Mouse (Mus musculus) lung, postnatal 10 days (tissue): ENCODE data around the gene Trp53.
A peak's percentile ranks its signal among the peaks of the same experiment; 100 is the strongest.
"Not testable (repeated sequence)": the region's sequence is repeated elsewhere in the genome, so short reads cannot be mapped to it uniquely, and the experiment has no call there.

Experiments
- DNase-seq: peaks from one replicate; pipeline ENCODE4 v3.0.0; 2021

Gene Trp53

DNA sequence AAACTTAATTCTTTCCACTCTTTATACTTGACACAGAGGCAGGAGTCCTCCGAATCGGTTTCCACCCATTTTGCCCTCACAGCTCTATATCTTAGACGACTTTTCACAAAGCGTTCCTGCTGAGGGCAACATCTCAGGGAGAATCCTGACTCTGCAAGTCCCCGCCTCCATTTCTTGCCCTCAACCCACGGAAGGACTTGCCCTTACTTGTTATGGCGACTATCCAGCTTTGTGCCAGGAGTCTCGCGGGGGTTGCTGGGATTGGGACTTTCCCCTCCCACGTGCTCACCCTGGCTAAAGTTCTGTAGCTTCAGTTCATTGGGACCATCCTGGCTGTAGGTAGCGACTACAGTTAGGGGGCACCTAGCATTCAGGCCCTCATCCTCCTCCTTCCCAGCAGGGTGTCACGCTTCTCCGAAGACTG, at the start of gene Trp53, which contains the start of gene Wrap53:
Trp53 (plus strand) TSS at position 269 of the 424 bp plus-strand sequence.
Wrap53 (minus strand) TSS at position 165 of the 424 bp plus-strand sequence.
- peak; percentile 97 for DNase-seq

DNA sequence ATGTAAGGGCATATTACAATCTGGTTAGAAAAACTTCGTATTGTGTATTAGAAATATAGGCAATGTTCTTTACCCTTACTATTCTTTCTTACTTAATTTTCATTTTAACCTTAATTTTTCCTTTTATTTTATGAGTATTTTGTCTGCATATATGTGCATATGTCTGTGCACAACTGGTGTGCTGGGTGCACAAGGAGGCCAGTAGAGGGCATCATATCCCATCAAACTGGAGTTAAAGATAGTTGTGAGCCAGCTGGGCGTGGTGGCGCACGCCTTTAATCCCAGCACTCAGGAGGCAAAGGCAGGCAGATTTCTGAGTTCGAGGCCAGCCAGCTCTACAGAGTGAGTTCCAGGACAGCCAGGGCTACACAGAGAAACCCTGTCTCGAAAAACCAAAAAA, 49.4 kb upstream of the Trp53 start:
- DNase-seq = not testable (repeated sequence)

DNA sequence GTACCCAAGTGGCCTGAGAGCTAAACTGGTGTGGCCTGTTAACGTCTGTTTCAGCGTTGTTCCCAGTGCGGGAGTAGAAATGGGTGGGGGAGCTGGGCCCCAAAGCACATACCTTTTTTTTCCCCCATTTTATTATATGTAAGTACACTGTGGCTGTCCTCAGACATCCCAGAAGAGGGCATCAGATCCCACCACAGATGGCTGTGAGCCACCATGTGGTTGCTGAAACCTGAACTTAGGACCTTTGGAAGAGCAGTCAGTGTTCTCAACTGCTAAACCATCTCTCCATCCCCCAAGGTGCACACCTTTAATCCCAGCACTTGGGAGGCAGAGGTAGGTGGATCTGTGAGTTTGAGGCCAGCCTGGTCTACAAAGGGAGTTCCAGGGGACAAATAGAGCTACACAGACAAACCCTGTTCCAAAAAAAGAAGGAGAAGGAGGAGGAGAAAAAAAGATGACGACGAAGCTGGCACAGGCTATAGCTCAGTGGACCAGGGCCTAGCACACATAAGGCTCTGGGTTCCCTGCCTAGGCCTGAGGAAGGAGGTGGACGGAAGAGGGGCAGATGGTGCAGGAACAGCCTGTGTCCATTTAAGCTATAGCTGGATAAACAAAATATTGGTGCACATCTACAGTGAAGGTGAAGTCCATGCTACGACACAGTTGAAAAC, 47.5 kb upstream of the Trp53 start:
- DNase-seq = no peak

DNA sequence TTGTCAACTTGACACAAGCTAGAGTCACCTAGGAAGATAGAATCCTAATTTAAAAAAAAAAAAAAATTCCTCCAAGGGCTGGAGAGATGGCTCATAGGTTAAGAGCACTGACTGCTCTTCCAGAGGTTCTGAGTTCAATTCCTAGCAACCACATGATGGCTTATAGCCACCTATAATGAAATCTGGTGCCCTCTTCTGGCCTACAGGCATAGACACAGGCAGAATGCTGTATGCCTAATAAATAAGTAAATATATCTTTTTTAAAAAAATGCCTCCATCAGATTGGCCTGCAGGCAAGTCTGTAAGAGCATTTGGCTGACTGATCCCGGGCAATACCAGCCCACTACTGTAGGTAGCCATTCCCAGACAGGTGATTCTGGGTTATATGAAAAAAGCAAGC, 45.2 kb upstream of the Trp53 start:
- no peak for DNase-seq

DNA sequence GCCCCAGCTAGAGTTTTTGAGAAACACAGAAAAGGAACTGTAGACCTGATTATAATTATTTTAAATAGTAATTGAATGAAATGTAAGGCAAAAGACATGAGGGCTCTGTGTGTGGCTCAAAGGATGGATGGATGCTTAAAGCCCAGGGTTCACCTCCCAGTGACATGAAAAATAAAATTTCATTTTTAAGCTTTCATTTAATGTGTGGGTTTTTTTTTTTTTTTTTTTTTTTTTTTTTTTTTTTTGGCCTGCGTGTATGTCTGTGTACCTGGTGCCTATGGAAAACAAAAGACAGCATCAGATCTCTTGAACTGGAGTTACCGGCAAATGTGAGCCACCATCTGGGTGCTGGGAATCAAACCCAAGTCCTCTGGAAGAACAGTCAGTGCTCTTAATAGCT, 39.5 kb upstream of the Trp53 start:
- no peak for DNase-seq

DNA sequence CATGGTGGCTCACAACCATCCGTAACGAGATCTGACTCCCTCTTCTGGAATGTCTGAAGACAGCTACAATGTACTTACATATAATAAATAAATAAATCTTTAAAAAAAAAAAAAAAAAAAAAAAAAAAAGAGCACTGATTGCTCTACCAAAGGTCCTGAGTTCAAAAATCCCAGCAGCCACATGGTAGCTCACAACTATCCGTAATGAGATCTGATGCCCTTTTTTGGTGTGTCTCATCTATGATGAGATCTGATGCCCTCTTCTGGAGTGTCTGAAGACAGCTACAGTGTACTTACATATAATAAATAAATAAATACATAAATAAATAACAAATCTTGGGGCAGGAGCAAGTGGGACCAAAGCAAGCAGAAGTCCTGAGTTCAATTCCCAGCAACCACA, 38.4 kb upstream of the Trp53 start:
- not testable (repeated sequence) for DNase-seq

DNA sequence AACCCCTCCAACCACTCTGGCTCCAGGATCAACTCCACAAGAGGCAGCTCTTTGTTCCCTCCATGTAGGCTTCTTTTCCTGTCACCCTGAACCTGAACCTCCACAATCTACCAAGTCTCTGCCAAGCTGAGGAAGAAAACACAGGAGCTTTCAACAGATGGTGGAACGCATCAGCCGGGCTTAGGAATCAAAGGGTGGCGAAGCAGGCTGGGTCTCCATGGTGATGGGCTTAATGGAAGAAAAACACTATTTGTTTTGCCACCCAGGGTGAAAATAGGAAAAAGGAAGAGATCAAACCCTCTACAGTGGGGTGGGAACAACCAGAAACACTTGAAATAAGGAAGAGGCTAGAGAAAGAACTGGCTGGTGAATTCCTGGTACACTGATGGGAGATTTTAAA, 36.6 kb upstream of the Trp53 start:
- no peak for DNase-seq

DNA sequence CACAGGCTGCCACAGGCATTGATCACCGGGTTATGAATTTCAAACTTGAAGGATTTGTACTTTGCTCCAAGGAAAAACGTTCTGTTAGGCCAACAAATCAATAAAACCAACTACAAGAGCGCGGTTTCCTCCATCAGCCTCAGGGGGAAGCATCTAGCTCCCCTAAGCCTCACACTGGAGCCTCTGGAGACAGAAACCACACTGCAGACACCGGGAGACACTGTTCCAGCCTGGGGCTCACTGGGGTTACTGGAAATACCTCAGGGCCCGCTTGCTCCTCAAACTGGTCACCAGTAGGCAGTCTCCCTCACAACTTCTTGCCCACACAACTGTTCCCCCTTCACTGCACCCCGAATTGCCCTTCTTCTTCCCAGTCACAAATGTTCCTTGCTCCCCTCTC, 34.2 kb upstream of the Trp53 start:
- no peak for DNase-seq

DNA sequence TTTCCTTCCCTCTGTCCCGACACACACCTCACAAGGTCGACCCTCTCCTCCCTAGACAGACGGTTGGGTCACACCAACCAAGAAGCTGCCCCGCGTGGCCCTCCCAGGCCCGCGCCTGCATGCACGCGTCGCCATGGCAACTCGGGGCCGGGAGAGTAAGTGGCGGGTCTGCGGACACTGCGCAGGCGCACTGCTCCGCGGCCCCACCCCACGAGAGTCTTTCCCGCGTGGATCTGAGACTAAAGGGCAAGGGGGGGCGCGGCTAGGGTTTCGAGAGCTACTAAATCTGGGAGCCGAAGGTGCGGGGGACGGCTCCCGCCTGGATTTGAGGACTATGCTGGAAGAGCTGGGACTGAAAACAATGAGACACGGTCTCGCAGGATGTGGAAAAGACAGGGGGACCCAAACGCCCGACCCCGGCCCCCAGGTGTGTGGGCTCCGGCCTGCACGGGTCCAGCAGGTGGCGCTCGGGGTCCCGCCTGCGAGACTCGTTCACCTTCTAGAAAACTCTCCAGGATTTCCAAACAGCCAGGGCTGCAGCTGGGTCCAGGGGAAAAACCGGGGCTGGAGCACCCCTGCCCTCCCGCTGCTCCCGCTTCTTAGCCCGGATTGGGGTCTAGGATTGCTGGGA, 33.6 kb upstream of the Trp53 start:
- peak; percentile 88 for DNase-seq

DNA sequence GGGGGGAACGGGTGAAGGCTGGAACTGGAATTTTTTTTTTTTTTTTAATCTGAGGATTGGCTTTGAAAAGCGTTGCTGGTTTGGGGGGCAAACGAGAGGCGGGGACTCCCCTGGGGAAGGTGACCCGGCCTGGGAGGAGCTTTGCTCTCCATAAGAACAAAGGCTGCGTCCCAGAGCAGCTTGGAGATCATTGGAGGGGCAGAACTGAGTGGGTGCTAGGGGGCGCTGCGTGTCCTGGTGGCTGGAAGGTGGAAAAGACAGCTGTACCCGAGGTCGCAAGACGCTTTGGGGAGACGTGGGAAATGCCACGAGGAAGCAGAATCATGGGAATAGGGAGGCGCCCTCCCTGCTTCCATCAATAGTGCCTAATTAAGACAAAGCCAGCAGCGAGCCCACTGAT, 33.1 kb upstream of the Trp53 start:
- DNase-seq = peak; percentile 73

DNA sequence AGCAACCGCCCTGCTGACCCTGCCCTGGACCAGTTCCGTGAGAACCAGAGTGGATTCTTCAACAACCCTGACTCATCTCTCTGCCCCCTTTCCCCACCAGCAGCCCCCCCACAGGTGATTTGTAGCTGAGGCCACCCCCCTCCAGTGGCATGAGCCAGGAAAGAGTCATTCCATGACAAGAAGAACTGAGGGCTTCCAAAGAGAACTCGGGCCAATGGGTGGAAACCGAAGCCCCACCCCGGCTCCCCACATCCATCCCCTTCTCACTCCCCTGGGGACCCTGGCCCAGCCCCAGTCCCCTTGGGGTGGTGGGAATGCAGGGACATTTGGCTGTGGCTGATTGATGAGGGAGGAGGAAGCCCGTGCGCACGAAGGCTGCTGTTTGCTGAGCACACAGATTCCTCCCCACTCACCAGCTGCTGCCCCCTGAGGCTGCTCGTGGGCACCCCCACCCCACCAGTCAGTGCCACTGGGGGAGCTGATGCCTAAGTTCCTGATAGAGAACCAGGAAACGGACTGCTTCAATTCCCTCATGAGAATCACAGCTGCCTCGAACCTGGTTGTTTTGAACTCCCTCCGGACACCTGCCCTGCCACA, 31.0 kb upstream of the Trp53 start, which contains the start of gene Dnah2:
Dnah2 (minus strand) TSS at position 51 of the 597 bp plus-strand sequence.
- no peak for DNase-seq

DNA sequence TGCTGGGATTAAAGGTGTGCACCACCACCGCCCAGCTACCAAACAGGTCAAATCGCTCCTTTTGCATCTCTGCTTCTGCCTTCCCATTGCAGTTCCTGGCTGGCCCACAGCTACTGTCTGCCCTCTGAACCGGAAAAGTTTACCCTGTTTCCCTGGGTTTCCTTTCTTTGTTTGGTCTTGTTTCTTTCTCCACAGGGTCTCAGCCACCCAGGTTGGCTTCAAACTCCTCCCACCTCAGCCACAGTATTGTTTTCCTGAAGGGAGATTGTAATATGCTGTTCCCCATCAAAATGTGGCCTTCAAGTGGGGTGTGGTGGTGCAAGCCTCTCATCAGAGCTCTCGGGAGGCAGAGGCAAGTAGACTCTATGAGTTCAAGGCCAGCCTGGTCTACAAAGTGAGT, 28.8 kb upstream of the Trp53 start:
- no peak for DNase-seq

DNA sequence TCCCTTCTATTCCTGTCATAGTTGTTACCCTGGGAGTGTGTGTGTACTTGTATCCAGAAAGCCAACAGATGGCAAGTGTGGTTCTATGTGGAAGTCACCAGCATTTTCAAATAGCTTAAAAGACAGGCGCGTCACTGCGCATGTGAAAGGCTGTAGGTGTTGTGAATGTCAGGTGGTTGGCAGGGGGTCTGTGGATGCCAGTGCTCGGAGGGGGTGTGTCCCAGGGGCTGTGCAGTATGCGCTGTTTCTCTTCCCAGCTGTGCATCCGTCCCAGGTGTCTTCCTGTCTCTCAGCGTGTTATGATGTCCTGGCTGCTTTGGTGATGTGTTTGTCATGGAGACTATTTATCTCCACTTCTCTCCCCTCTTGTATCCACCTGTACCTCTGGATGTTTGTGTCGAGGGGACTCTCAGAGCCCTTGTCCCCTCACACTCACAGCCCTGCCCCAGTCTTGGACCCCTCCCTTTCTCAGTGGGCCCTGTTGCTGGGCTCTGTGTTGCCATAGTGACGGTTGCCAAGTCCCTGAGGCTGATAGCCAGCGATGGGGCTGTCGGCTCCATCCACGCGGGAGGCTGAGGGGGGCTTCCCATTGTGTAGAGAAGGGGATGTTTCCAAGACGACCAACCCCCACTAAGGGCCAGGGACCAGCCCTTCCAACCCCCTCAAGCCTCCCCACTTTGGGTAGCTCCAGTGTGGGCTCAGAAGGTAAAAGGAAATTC, 27.4 kb upstream of the Trp53 start:
- DNase-seq = no peak

DNA sequence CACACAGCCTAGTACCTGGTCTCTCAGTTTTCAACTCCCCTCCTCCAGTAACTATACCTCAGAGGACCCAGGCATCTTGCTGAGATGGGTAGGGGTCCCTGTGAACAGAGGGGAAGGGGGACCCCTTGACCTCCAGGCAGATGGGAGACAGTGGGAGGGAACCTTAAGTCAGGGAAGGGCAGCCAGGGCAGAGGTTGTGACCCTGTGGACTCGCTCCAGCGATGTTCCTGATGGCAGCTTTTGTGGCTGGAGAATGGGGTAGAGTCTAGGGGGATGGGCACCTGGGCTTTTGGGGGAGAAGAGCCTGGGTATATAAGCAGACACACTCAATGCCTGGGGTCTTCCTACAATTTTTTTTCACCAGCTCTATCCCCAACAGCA, 26.8 kb upstream of the Trp53 start:
- no peak for DNase-seq

DNA sequence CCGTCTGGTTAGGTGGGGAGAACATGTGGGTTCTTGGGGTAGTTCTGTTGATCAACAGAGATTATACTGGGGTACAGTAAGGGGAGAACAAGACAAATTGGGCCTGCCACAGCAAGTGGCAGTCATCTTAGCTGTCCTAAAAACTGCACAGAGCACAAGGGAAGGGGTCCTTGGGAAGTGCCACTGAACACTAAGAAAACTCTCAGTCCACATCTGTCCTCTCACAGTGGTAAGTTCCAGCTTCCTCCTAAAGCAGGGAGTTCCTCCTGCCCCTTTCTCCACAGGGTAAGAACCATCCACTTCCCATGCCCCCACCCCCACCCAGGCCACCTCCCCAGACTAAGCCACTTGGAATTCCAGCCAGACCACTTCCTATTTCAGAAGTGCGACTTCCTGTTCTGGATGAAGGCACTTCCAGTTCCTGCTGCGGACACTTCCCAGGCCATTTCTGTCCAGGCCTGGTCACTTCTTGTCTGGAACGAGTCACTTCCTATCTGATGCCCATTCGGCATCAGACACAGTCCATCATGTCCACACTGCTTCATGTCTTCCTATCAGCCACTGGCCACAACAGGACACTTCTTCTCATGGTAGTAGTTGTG, 25.5 kb upstream of the Trp53 start:
- no peak for DNase-seq

DNA sequence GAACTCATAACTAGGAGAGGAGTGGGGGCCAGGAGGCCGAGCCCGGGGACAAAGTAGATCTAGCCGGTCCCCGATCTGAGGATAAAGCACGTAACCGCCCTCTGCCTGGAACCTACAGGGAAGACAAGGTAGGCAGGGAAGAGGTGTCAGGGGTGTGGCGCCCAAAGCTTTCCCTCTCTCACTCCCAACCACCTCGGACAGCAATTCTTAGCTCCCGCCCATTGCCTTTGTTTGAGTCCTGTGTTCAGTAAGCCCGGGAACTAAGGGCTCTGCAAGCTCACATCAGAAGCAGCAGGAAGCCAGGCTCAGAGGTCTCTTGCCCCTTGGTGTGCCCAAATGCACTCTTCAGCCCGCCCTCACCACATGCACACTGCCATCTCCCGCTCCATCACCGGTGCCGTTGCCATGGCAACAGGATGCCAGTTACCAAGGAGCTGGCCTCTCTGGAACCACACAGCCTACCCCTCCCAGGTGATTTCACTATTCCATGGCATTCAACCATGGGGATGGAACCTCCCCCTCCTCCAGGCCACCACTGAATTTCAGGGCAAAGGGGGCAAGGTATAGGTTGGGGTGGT, 22.7 kb upstream of the Trp53 start:
- no peak for DNase-seq

DNA sequence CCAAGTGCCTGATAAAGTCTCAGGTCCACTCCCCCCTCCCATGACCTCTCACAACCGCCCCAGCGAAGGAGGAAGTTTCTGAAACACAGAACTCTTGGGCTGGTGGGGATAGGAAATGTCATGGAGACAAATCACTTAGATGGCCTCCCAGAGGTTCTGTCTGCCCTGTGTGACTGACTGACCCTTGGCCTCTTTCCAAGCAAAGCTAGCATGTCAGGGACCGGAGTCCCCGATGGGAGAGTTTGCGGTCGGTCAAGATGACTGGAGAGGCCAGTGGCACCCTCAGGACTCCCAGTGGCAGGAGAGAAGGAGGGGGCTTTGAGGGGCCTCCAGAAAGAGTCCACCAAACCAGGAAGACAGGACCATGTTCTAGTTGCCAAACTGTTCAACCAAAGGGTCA, 21.4 kb upstream of the Trp53 start:
- no peak for DNase-seq

DNA sequence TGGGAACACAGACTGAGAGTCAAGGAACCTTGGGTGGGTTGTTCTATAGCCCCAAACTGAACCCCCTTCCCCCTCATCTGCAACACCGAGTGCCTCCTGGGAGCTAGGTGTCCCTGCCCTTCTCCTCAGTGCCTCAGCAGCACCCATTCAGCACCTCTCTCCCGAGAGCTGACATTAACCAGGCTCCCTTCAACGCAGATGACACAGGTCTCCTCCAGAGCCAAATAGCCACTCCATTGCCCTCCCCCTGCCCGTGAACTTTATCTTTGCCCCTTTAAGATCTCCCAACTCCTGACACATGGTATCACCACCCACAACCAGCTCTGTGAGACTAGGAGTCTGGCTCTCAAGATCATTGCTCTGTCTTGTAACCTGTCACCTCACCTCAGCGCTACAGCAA, 21.0 kb upstream of the Trp53 start:
- DNase-seq = no peak

DNA sequence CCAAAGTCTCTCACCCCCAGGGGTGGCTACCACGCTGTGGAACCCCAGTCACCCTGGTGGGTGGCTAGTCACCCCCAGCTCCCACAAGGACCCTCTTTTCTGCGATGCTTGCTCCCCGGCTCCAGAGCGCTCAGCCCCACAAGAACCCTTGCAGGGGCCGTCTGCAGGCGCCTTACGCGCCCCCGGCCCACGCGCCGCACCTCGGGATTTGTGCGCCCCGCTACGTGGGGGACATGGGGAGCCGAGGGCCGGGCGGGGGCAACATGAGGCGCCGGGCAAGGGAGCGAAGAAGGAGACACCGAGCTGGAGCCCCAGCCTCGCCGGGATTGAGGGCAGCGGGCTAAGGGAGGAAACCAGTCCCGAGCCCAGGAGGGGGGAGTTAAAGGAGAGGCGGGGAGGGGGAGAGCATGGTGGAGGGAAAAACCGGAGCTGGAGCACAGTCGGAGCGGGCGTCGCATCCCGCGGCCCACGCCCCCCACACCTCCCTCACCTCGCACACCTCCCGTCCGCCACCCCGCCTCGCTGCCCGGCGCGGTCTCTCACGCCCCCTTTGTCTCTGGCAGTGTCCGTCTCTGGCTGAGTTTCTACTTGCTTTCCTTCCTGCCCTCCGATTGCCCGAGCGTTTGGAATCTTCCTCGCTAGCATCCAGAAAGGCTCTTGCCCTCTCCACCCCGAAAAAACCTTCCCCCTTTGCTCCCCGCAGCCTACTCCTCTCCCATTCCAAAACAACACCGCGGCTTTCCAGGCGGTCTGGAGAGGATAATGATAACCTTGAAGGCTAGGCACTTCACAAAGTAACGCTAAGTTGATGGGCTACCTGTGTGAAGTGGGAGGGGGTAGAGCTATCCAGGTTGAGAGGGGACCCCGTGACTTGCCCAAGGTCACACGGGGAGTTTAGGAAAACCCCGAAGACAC, 20.1 kb upstream of the Trp53 start, which contains the start of gene Efnb3:
Efnb3 (minus strand) TSS at position 355 of the 915 bp plus-strand sequence.
- peak; percentile 64 for DNase-seq

DNA sequence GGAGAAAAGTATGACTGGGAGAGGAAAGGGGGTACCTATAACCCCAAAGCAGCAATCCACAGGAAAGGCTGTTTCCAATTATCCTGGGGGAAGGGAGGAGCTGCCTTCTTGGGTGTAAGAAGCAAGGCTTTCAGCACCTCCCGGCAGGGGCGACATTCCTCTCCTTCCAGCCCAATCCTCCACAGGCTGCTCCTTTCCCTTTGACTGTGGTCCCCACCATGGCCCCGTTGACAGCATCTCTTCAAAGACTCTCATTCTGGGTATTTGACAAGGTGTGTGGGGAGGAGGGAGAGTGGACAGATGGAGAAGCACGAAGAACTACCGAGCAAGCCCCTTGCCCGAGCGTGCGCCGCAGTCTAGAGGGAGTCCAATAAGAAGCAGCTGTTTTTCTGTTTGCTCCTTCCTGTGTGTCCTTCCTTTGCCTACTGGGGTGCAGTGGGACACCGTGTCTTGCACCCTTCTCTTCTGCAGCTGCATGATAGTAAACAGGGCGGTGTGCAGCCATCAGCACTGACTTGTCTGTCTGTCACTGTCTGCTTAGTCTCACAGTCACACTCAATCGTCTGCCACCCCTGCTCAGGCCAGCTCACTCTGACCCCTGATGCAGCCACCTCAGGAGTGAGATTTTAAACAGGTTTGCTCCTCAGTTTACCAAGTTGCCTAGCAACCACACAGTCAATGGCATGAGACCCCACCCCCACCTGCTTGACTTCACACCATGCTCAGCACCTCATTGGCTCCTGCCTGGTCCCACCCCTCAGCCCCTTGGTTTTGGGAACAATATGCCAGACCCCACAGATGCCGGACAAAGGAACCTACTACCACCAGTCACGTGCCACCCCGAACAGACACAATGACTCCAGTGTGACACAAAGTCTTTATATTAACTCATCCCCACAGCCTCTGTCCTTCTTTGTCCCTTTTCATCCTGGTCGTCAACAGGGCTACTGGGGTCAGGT, 19.0 kb upstream of the Trp53 start:
- DNase-seq = no peak
